Mouse (Mus musculus) forebrain, embryonic 13.5 days (tissue): ENCODE measurements at regions not wholly inside any gene's neighbourhood (a gene's known extent, or its start where the extent isn't known, plus 50 kb on each side); places are given as distances from the start of the nearest gene placed in this dataset.

Experiments
- ATAC-seq: fragments of 200-750 bp; cut with Nextera tagmentation; 2 replicates; pipeline ENCODE4 v1.8.0; 2017
- H3K27ac ChIP-seq: fragments of 300-500 bp; sonication (generic); 2 replicates; pipeline ENCODE4 v1.5.1; 2015; ENCODE audit warnings: inconsistent platforms, mild to moderate bottlenecking, moderate library complexity
- H3K27me3 ChIP-seq: fragments of 300-500 bp; sonication (generic); 2 replicates; pipeline ENCODE4 v1.6.1; 2015; ENCODE audit warnings: mild to moderate bottlenecking, inconsistent platforms
- H3K36me3 ChIP-seq: fragments of 300-500 bp; sonication (generic); 2 replicates; pipeline ENCODE4 v1.6.1; 2015; ENCODE audit warnings: mild to moderate bottlenecking, inconsistent platforms; ENCODE audit not compliant: poor library complexity, severe bottlenecking
- H3K4me1 ChIP-seq: fragments of 300-500 bp; sonication (generic); 2 replicates; pipeline ENCODE4 v1.6.1; 2015; ENCODE audit warnings: inconsistent platforms
- H3K4me2 ChIP-seq: fragments of 300-500 bp; sonication (generic); 2 replicates; pipeline ENCODE4 v1.6.1; 2015; ENCODE audit warnings: inconsistent platforms, mild to moderate bottlenecking, moderate library complexity
- H3K4me3 ChIP-seq: fragments of 300-500 bp; sonication (generic); 2 replicates; pipeline ENCODE4 v1.5.1; 2015; ENCODE audit warnings: mild to moderate bottlenecking, inconsistent platforms
- H3K9ac ChIP-seq: fragments of 300-500 bp; sonication (generic); 2 replicates; pipeline ENCODE4 v1.6.1; 2015; ENCODE audit warnings: mild to moderate bottlenecking, inconsistent platforms
- H3K9me3 ChIP-seq: fragments of 300-500 bp; sonication (generic); replicated peaks from 2 replicates; pipeline ENCODE4 v1.6.1; 2016; ENCODE audit warnings: inconsistent platforms
- WGBS: fragments of 180-500 bp; shearing (Covaris S2); methylation state at CpG from one replicate; pipeline ENCODE4 v1.1.7; 2015; 5-methylcytosine and 5-hydroxymethylcytosine counted together

- no peak overlapping the region for H3K4me2 ChIP-seq
- no peaks in the 10 kb centered on the region for H3K9me3 ChIP-seq
- 91% methylated on average over 5 of the region's 5 CpGs for WGBS
- H3K4me1 ChIP-seq, result peaks cover 7% of the 10 kb centered on the region; the same call in 1 of the 2 replicates
- no peak overlapping the region for H3K4me3 ChIP-seq
- H3K36me3 ChIP-seq, result no peaks in the 10 kb centered on the region
- H3K9ac ChIP-seq, result no peak overlapping the region
- ATAC-seq, result no peak
- no peak overlapping the region for H3K27ac ChIP-seq
- H3K27me3 ChIP-seq, result peaks cover 3% of the 10 kb centered on the region; the same call in 1 of the 2 replicates
Measured at GRCm38 (mm10) chr7:129978576-129978975, 386.9 kb downstream of the Wdr11 start.

- Histone ChIP-seq H3K4me3 (no peak overlapping the region), H3K27me3 (peaks cover 3% of the 10 kb centered on the region; the same call in 1 of the 2 replicates), H3K36me3 (no peaks in the 10 kb centered on the region), H3K27ac (no peak overlapping the region), H3K9me3 (no peaks in the 10 kb centered on the region), H3K4me2 (no peak overlapping the region), H3K9ac (no peak overlapping the region), H3K4me1 (peaks cover 7% of the 10 kb centered on the region; the same call in 1 of the 2 replicates)
- 72% methylated on average over 6 of the region's 6 CpGs for WGBS
- ATAC-seq, result no peak
Measured at GRCm38 (mm10) chr7:129979337-129979736, 387.7 kb downstream of the Wdr11 start.

GRCm38 (mm10) chr7:129980501-129980900 is 388.8 kb downstream of the Wdr11 start:
- H3K4me1 ChIP-seq, result peaks cover 7% of the 10 kb centered on the region; the same call in 1 of the 2 replicates
- H3K4me3 ChIP-seq, result no peak overlapping the region
- no peaks in the 10 kb centered on the region for H3K9me3 ChIP-seq

GRCm38 (mm10) chr7:129982411-129982810 is 390.7 kb downstream of the Wdr11 start:
- Histone ChIP-seq H3K27me3 (no peaks in the 10 kb centered on the region), H3K27ac (no peak overlapping the region), H3K9ac (no peak overlapping the region), H3K9me3 (no peaks in the 10 kb centered on the region), H3K36me3 (no peaks in the 10 kb centered on the region), H3K4me1 (peaks cover 12% of the 10 kb centered on the region), H3K4me3 (no peak overlapping the region), H3K4me2 (no peak overlapping the region)
- WGBS, result 51% methylated on average over 5 of the region's 5 CpGs
- ATAC-seq, result no peak

More at GRCm38 (mm10) chr7:129980501-129980900, 388.8 kb downstream of the Wdr11 start:
- H3K27me3 ChIP-seq, result no peaks in the 10 kb centered on the region
- no peaks in the 10 kb centered on the region for H3K36me3 ChIP-seq
- no peak for ATAC-seq
- no peak overlapping the region for H3K27ac ChIP-seq
- no peak overlapping the region for H3K9ac ChIP-seq
- 62% methylated on average over 1 of the region's 1 CpGs for WGBS
- no peak overlapping the region for H3K4me2 ChIP-seq

- no peak overlapping the region for H3K27ac ChIP-seq
- no peak overlapping the region for H3K4me3 ChIP-seq
- ATAC-seq, result no peak
- no peaks in the 10 kb centered on the region for H3K36me3 ChIP-seq
- H3K9ac ChIP-seq, result no peak overlapping the region
- H3K27me3 ChIP-seq, result no peaks in the 10 kb centered on the region
- WGBS, result 87% methylated on average over 6 of the region's 6 CpGs
- no peak overlapping the region for H3K4me2 ChIP-seq
- no peaks in the 10 kb centered on the region for H3K9me3 ChIP-seq
- peaks cover 18% of the 10 kb centered on the region for H3K4me1 ChIP-seq
Measured at GRCm38 (mm10) chr7:129983601-129984120, 392.0 kb downstream of the Wdr11 start.

- no peak for ATAC-seq
Measured at GRCm38 (mm10) chr7:129984367-129984766, 392.7 kb downstream of the Wdr11 start.

GRCm38 (mm10) chr7:129987119-129987665 is 395.5 kb downstream of the Wdr11 start:
- Histone ChIP-seq H3K9me3 (no peaks in the 10 kb centered on the region), H3K36me3 (no peaks in the 10 kb centered on the region), H3K9ac (no peak overlapping the region), H3K27ac (no peak overlapping the region), H3K4me3 (no peak overlapping the region), H3K27me3 (no peaks in the 10 kb centered on the region), H3K4me2 (no peak overlapping the region), H3K4me1 (peaks cover 17% of the 10 kb centered on the region)
- WGBS, result 73% methylated on average over 6 of the region's 6 CpGs
- no peak for ATAC-seq

More at GRCm38 (mm10) chr7:129984367-129984766, 392.7 kb downstream of the Wdr11 start:
- Histone ChIP-seq H3K9ac (no peak overlapping the region), H3K36me3 (no peaks in the 10 kb centered on the region), H3K4me2 (no peak overlapping the region), H3K27ac (no peak overlapping the region), H3K4me3 (no peak overlapping the region), H3K4me1 (peaks cover 18% of the 10 kb centered on the region), H3K27me3 (no peaks in the 10 kb centered on the region), H3K9me3 (no peaks in the 10 kb centered on the region)
- 85% methylated on average over 9 of the region's 9 CpGs for whole genome bisulfite sequencing

- Histone ChIP-seq H3K4me2 (no peak overlapping the region), H3K27ac (no peak overlapping the region), H3K9ac (no peak overlapping the region), H3K27me3 (no peaks in the 10 kb centered on the region), H3K4me3 (no peak overlapping the region), H3K9me3 (no peaks in the 10 kb centered on the region), H3K36me3 (no peaks in the 10 kb centered on the region), H3K4me1 (peaks cover 12% of the 10 kb centered on the region)
- 0 out of 2 replicates have a peak, but pooled peaks have one; percentile 36 for ATAC-seq
- WGBS, result 46% methylated on average over 4 of the region's 4 CpGs
Measured at GRCm38 (mm10) chr7:129987713-129988112, 396.1 kb downstream of the Wdr11 start.

- no peaks in the 10 kb centered on the region for H3K36me3 ChIP-seq
- H3K27me3 ChIP-seq, result no peaks in the 10 kb centered on the region
- H3K9ac ChIP-seq, result no peak overlapping the region
- peaks cover 4% of the 10 kb centered on the region; the same call in 1 of the 2 replicates for H3K4me1 ChIP-seq
- no peak overlapping the region for H3K4me3 ChIP-seq
- H3K4me2 ChIP-seq, result no peak overlapping the region
- 63% methylated on average over 14 of the region's 14 CpGs for WGBS
- no peak for ATAC-seq
- H3K27ac ChIP-seq, result no peak overlapping the region
- H3K9me3 ChIP-seq, result no peaks in the 10 kb centered on the region
Measured at GRCm38 (mm10) chr7:129993446-129994223, 402.0 kb downstream of the Wdr11 start.

- no peak overlapping the region for H3K4me3 ChIP-seq
- H3K27me3 ChIP-seq, result no peaks in the 10 kb centered on the region
- H3K9me3 ChIP-seq, result no peaks in the 10 kb centered on the region
- 89% methylated on average over 7 of the region's 7 CpGs for WGBS
- no peak for ATAC-seq
- no peak overlapping the region for H3K27ac ChIP-seq
- no peaks in the 10 kb centered on the region for H3K36me3 ChIP-seq
- H3K4me1 ChIP-seq, result peaks cover 4% of the 10 kb centered on the region; the same call in 1 of the 2 replicates
- H3K9ac ChIP-seq, result no peak overlapping the region
- H3K4me2 ChIP-seq, result no peak overlapping the region
Measured at GRCm38 (mm10) chr7:129995529-129995928, 403.9 kb downstream of the Wdr11 start.

- Histone ChIP-seq H3K9me3 (no peaks in the 10 kb centered on the region), H3K36me3 (no peaks in the 10 kb centered on the region), H3K4me1 (no peaks in the 10 kb centered on the region), H3K4me2 (no peak overlapping the region), H3K27me3 (no peaks in the 10 kb centered on the region), H3K27ac (no peak overlapping the region), H3K9ac (no peak overlapping the region), H3K4me3 (no peak overlapping the region)
- WGBS, result 73% methylated on average over 10 of the region's 10 CpGs
- ATAC-seq, result no peak
Measured at GRCm38 (mm10) chr7:130001064-130001463, 409.4 kb downstream of the Wdr11 start.

GRCm38 (mm10) chr7:130002002-130002401 is 410.3 kb downstream of the Wdr11 start:
- Histone ChIP-seq H3K27ac (no peak overlapping the region), H3K4me3 (no peak overlapping the region), H3K4me2 (no peak overlapping the region), H3K36me3 (no peaks in the 10 kb centered on the region), H3K4me1 (no peaks in the 10 kb centered on the region), H3K9ac (no peak overlapping the region), H3K27me3 (no peaks in the 10 kb centered on the region), H3K9me3 (no peaks in the 10 kb centered on the region)
- no peak for ATAC-seq
- 61% methylated on average over 12 of the region's 12 CpGs for WGBS
